Mouse (Mus musculus) adrenal gland, postnatal 10 days (tissue): ENCODE data around the gene Ncor2. TPM values are rescaled to one million over a fixed set of nuclear protein-coding genes. Genes with fewer than 3 reads are reported as not detected.
A peak's percentile ranks its signal among the peaks of the same experiment; 100 is the strongest.

Source experiments
- DNase-seq: peaks from one replicate; pipeline ENCODE4 v3.0.0; 2021; ENCODE audit warnings: mixed read lengths
- total RNA-seq, 2 experiments: library from RNA; stranded (reverse); gene quantifications; 2 replicates each; pipeline ENCODE4 v1.2.3; 2021

Ncor2 gene
- total RNA-seq, 2 experiments from 2014 or later = 125 to 153 TPM

DNA sequence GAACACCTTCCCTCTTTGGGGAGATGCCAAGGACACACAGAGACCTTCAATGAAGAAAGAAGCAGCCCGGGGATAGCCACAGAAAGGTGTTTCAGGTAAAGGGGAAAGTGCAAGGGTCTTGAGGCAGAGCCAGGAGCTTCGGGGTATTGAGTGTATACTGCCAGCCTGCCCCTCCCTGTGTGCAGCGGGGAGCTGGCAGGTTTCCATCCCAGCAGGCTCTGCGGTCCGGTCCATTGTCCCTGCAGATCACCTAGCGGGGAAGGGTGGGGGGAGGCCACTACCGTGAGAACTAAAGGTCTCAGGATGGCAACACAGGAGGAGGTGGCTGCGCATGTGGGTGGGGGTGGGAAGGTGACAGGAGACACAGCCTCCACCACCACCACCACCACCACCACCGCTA, 12.6 kb upstream of the Ncor2 start:
- DNase-seq = no peak

DNA sequence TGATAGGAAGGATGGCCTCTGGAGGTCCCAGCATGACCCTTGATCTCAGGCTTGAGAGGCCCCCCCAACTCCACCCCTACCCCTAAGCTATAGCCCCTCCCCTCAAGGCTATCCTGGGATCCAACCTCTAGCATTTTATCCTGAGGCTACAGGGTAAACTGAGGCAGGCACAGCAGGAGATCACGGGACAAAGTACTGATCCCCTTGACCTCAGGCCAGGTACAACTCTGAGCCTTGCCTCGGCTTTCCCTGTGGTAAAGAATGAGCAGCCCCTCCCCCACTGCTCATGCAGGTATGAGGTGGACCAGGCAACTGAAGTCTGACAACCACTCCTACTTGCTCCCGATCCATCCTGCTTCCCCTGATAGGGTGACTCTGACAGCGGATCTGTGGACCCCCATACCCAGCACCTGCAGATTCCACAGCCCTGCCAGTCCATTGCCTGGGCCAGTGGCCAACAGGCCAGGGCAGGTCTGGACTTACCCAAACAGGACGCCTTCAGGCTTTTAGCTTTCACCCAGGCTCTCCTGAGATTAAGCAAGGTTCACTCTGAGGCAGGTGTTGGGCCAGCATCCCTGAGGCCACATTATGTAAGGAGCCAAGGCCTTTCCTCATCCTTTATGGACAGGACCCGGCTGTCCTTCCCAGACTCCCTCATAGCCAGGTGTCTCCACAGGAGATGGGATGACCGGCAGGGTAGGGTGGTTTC, 11.2 kb upstream of the Ncor2 start:
- no peak for DNase-seq

DNA sequence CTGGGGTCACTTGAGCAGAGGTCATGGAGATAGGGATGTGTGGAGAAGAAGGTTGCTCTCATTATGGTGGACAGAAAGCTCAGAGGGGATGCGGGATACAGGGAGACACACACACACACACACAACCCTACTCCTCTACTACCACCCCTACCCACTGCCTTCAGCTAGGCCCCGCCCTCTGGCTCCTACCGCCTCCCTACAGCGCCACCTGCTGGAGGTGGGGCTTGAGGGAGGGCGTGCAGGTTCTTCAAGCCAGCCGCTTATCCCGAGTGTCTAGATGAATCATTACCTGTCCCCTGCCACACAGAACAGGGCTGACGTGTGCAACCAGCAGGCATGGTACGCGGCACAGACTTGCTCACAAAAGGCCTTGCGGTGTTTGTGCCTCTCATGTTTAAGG, 10.6 kb upstream of the Ncor2 start:
- DNase-seq = peak; percentile 91

DNA sequence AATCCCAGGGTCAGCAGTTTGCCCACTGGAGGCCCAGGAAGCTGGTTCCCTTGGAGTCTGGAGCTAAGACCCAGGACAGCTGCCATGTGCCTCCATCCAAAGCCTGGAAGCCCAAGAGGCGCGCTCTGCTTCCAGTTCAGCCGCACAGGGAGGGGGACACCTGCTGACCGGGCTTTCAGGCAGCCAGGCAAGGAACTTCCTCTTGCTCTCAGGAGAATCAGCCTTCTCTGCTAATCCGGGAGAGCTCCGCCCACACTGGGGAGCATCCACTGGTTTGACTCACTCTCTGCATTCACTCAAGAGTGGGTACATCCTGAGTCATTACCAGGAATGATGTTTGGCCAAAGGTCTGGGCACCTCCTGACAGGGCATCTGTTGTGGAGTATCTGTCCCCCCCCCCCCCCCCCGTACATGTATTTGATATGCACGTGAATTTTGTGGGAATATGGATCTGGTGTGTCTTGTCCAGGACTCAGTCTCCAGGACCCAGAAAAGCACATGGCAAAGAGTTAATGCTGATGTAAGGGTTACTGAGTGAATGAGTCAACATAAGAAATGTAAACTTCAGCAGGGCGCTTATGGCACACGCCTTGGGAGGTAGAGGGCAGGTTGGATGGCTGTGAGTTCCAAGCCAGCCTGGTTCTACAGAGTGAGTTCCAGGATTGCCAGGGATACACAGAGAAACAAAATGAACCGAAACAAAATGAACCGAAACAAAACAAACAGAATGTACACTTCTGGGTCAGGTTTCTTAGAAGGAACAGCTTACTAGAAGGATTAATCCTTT, 10.0 kb upstream of the Ncor2 start:
- DNase-seq = peak; percentile 49

DNA sequence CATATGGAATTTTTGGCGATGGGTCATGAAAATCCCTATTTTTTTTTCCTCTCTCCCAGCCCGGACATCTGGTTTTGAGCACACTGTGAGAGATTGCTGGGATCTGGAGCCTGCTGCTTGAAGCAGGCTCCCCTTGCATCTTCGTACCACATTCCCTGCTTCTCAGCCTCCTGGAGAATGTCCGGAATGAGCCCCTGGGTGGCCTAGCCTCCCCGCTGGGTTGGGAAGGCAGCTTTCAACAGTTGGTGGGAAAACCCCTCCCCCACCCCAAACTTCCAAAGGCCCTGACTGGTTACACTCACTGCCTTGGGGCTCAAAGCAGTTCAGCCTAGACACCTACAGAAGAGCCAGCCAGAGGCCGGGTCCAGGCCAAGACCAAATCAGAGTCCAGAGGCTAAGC, 5.8 kb upstream of the Ncor2 start:
- DNase-seq = no peak

DNA sequence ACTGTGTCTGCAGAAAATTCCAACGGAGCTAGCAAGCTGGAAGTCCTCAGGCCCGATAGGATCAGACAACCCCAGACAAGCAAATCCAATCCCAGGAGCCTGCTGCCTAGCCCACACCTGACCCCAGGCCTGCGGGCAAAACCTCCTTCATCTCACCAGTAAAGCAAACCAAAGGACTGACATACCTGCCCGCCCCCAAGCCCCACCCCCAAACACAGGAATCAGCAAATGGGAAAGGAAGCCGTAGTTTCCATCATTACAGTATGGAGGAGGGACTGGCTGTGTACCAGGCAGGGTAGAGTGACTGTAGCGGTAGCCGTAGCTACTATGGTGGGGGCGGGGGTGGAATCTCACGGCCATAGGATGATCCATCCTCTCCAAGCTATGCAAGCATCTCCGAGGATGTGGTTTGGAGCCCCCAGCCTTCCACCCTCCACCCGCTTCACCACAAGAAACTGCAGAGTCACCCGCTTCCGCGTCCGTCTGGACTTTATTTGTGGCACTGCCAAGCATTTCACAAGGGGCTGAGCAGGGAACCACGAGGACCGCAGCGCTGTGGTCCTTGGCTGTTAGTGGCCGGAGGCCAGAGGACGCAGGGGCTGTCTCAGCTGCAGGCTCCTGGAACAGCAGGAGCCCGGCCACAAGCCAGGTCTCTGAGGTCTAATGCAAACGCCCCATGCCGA, 4.4 kb upstream of the Ncor2 start:
- DNase-seq = peak; percentile 72

DNA sequence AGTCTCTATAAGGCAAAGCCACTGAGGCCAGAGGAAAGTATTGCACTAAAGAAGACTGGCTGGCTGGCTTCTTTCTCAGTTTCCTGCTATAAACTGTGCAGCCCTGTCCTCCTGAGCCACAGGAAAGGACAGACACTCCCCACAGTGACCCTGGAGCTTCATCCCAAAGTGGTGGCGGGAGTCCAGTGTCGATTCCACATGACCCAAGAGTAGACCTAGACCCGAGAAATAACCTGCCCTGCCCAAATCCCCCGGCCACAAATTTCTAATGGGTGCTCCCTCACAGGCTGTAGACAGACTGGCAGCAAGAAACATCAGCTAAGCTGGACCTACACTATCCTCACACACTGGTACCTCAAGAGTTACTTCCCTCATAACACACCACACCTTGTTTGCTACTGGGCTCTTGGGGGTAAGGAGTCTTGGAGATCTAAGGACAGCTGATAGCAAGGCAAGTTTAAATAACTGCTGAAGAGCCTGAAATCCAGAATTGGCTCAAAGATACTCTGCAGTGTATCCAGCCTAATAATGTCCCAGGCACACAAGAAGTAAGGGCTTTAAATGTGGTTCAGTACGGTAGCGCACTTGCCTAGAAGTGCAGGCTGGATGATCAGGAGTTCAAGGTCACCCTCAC, 1.7 kb upstream of the Ncor2 start:
- peak; percentile 20 for DNase-seq

DNA sequence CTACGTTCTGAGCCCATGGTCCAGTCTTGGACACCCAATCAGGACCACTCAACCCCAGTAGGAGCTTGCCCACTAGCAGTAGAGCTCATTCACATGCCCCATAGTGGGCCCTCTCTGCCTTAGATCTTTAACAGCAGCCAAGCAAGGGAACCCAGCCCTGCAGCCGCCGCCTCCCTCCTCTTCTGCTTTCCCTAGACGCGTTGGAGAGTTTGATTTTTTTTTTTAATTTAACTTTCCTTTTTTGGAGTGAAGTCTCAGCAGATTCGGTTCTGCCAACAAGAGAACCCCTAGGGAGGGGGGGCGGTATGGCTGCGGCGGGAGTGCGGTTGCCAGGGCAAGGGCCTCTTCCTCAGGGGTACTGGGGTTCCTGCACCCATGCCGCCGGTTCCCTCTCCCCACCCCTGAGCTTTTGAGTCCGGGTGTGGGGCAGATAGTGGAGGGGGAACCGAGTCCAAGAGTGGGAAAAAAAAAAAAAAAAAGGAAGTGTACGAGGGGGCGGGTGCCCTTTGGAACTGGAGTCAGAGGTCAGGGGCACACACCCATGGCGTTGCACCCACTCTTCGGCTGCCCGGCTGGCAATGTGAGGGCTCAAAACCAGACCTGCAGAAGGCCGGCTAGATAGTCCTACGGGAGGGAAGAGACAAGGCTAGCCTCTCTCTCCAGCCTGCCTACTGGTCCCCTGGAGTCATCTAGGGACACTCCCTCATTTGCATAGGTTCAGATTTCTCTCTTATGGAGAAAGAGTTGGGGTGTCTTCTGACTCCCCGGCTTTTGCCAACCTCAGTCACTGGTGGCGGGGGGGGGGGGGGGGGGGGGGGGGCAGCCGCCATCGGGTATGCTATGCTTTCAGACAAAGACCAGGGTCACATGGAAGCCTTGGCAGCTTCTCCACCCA, 963 bp upstream of the Ncor2 start:
- DNase-seq = peak; percentile 57

DNA sequence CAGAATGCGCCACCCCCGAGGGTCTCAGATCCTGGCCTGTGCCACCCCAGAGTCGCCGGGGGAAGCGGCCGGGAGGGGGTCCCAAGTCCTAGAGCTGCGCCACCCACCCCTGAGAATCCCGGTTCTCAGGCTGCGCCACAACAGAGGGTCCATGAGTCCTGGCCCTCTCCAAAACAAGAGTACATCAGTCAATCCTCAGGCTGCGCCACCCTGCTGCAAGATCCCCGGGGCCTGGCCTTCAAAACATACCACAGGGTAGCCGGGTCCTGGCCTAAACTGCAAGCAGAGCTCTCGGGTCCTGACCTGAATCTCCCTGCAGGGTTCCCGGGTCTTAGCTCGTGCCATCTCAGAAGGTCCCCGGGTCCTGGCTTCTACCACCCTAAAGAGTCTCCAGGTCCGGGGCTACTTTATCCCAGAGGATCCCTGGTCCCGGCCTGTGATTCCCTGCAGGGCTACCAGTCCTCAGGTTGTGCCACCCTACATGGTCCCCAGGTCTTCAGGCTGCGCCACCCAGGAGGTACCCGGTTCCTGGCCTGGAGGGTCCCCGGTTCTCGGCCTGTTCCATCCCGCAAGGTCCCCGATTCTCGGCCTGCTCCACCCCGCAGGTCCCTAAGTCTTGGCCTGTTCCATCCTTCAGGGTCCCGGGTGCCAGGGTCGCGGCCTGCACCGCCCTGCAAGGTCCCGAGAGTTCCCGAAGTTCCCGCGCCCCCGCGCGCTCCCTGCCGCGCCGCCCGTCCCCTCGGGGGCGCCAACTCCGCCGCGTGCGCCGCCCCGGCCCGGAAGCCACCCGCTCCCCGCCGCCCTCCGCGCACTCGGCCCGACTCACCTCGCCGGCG, 630 bp downstream of the Ncor2 start:
- peak; percentile 78 for DNase-seq

DNA sequence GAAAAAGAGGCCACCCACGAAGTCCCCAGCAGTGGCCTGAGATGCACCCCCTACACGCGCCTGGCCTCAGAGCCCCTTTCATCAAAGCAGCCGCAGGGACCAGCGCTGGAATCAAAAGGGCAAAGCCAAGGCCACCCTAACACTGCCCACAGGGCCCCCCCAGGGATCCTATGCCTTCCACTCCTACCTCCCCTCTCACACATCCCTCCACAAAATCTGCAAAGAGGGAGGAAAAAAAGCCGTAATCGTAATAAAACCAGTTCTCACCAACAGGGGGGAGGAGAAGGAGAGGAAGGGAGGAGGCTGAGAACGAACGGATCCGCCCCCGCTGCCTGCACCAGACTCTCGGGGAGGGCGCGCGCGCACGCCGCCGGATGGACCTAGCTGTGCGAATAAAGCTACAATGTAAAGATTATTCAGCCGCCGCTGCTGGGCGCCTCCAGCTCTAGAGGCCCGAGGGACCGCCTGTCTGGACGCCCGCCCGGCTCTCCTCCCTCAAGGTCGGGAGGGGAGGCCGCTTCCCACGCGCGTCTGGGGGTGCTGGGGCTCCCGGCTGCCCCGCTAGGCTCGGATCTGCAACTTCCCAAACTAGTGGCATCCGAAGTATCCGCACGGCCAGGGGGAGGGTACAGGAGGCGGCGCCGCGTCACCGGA, 1.4 kb downstream of the Ncor2 start:
- peak; percentile 85 for DNase-seq

DNA sequence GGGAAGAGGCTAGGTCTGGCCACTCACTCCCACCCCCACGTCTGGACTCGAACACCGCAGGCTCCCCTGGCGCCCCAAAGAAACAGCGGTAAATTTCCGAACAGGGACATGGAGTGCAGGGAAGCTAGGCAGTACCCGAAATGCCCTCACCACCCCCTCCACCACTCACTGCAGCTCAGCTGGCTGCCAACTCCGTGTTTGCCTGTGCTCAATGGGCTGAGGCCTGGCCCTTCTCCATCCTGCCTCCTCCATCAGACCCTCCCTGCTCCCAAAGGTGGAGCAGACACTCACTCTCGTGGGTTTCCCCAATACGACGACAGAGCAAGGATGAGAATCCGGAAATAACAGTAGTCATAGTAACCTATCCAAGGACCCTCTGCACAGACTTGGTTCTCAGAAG, 2.2 kb downstream of the Ncor2 start:
- peak; percentile 65 for DNase-seq

DNA sequence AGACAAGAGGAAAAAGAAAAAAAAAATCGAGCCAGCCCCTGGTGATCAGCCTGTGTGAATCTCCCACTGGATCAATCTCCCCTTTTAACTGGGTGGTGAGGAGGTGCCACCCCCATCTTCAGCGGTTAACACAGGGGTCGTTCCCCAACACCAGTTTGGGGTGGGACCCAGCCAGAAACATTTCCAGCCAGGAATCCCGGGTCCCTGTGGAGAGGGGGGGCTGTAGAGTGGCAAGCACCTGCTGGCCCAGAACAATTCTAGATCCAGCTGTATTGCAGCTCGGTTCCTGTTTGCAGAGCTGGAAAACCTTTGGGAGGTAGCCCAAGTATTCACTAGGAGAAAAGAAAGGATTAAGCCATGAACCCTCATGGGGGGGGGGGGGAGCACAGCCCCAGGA, 2.7 kb downstream of the Ncor2 start:
- no peak for DNase-seq

DNA sequence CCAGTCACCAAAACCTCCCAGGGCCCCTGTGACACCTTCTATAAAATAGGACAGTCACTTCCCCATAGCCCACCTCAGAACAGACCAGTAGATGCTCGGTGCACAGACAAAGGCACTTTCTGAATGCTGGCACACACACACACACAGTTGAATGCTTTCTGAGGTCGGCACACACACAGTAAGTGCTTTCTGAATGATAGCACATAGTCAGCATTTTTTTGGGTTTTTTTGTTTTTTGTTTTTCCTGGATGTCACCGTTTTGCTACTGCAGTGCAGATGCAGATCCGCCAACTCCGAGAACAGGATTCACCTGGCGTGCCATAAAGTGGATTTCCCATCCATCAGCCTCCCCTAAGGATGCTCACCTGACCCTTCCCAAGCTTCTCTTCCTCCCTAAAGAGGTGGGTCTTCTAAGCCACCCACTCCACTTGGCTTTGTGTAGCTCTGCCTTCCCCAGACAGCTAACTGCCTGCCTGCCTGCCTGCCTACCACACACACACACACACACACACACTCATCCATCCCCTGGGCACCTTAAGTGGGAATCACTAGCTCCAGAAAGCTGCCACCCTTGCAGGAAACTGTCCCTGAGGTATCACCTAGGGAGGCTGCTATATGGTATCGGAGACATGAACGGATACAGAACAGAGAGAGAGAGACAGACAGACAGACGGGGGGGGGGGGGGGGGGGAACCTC, 3.2 kb downstream of the Ncor2 start:
- DNase-seq = peak; percentile 24

DNA sequence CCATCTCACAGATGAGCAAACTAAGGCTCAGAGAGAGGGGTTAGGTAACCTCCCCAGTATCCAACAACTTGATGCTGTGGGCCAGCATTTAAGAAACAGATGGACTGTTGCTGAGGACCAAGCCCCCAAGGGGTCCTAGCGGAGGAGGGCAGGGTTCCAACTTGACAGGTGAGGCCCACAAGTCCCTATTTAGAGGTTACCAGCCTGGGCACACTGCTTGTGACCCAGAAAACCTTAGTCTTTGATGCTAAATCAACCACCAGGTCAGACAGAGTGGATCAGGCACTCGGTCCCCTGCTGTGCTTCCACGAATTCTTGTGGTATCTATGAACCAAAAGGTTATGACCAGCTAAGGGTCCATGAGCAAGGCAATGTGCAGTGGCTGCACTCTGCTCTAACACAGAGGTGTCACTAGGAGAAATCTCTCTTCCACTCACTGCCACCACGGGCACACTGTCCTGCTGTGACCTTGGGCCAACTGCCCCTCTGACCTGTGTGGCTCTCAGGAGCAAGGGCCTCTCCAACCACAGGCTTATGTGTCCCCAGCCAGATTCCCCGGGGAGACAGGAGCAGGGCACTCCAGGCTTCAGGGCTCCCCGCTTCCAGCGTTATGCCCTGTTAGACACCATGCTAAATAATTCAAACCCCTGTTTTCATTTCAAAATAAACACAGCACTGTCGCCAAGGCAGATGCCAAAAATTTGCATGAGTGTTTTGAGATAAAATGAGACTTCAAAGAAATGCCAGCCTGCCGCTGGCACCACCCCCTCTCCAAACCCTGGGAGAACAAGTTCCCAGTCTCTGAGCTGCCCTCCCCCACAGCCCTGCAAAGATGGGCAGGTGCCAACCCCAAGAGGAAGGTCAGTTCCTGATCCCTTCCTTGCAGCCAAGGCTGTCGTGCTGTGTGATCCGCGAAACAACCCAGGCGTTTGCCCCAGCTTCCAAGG, 4.0 kb downstream of the Ncor2 start:
- DNase-seq = peak; percentile 93

DNA sequence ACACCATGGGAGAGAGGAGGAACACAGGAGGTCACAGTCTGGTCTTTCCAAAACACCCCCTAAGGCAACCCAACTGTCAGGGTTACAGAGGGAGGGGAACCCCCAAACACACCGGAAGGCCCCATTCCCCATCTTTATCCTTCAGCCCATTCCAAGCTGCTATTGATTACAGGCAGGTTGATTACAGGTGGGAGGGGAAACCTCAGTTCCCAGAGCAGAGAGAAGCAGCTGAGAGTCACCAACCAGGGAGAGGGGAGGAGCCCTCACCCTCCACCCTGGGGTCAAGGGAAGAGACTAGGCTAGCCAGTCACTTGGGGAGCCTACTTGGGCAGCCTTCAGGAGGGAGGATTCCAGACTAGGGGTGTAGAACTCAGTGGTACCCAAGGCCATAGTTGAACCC, 5.2 kb downstream of the Ncor2 start:
- DNase-seq = peak; percentile 23

DNA sequence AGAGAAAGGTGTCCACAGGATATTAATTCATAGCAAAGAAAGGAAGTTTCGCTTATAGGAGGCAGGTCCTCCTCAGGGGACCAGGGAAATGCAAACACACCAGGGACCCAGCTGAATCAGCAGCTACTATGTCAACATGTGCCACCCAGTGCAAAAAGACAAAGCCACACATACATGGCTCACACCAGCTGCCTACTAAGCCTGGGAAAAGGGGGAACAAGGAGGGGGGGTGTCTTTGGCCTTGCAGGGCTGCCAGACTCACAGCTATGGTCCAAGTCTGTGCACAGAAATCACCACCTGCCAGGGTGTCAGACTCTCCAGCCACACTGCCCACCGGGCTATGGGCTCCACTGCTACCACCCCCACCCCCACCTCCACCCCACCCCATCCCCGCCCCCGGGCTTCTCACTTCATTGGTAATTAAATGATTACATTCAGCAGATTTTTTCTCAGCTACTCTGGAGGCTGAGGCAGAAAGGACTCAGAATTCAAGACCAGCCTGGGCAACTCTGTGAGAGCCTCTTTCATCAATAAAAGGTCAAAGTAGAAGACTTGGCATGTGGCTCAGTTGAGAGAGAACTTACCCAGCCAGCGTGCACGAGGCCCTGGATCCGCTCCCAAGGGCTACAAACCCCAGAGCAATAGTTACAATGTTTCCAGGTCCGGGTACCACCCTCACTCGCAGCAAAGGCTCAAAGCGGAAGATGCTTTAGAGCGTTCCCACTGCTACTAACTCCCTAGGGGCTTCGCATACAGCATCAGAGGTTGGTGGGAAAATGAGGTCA, 6.0 kb downstream of the Ncor2 start:
- peak; percentile 63 for DNase-seq

DNA sequence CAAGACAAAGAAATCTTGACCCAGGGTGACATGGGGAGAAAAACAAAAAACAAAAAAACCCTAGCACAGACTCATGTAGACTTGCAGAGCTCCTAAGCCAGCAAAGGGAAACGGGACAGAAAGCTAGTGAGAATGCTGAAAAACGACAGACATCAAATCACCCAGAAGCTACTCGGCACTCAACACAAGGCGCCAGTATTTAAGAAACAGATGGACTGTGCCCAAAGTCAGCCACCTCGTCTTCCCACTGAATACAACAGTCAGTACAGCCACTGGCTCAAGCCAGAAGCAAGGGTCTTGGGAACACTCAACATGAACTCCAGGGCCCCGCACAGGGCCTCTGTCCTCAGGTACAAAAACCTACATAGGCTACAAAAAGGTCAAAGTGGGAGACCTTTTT, 7.8 kb downstream of the Ncor2 start:
- DNase-seq = no peak
